Mouse (Mus musculus) adrenal gland (tissue): ENCODE measurements at regions not wholly inside any gene's neighbourhood (a gene's known extent, or its start where the extent isn't known, plus 50 kb on each side); places are given as distances from the start of the nearest gene placed in this dataset.

ENCODE experiments used
- intact Hi-C: fragments of 180-260 bp; cut with DNase I; formaldehyde crosslinking; loops from one replicate; pipeline ENCODE4 v1.15.1; 2025

DNA sequence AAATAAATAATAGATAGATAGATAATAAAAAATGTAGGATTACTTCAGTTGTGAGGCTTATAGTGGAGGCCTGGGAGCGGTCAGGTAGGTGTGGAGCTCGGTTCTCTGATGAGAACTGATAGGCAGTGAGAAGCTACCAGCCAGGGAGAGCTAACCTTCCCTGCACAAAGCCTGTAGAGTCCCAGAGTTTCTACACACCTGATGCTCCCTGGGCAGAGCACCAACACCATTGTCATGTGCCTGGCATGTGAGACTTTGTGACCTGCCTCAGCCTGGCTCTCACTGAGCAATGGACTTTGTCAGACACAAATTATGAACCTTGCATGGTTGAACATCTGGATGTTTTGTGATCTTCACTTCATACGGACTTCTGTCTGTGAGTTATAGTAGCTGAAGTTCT is 71.1 kb upstream of the Smyd2 start:
- intact Hi-C loops = no loop called here

DNA sequence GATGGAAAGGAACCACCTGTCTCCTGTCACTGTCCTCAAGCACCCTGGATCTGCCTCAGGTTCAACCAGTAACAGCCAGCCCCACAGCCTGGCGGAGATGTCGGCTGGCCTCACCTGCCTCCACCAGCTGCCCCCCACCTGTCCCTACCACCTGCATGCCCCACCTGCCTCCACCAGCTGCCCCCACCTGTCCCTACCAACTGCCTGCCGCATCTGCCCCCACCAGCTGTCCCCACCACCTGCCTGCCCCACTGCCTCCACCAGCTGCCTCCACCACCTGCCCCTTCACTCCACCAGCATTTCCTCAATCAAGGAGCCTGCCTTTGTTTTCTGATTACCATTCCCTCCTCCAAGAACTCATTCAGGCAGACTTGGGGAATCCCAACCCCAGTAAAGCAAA is 68.9 kb upstream of the Smyd2 start:
- intact Hi-C loops = no loop called here

DNA sequence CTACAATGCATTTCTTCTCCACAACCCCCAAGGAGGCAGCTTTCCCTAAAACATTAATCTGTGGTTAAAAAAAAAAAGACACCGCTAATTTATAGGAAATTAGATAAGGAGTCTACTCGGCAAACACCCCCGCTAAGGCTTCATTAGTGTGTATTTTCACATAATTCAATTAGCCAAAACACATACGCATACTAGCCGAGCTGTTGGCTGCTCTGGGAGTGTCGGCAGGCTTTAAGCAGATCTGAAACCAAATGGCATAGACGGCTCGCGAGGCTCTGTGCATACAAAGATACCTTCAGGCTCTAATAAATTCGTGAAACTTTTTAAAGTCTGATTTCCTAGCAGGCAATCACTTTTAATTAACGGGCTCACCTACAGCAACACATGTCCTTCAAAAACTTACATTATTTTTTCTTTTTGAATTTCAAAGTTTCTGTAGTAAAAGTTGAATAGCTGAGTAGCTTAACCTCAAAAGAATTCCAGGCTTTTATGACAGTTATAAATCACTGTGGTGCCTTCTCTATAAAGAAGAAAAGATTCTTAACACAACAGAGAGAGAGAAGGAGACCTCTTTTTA is 68.0 kb upstream of the Smyd2 start:
- intact Hi-C loops = no loop called here

DNA sequence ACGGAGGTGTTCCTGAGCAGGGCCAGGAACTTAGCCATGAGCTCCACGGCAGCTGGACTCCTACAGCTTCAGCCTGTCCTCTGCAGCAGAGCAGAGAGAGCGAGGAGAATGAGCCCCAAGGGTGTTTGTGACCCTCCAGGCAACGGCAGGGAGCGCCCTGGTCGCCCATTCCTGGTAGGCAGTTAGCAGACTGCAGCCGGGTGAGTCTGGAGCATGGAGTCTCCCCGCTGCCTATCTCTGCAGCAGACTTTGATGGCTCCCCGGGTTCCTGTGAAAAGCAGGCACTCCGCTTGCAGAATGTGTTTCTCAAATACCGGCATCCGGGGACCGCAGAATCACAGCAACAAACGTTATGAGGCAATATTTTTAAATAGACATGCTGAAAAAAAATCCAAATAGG is 67.2 kb upstream of the Smyd2 start:
- intact Hi-C loops = no loop called here

DNA sequence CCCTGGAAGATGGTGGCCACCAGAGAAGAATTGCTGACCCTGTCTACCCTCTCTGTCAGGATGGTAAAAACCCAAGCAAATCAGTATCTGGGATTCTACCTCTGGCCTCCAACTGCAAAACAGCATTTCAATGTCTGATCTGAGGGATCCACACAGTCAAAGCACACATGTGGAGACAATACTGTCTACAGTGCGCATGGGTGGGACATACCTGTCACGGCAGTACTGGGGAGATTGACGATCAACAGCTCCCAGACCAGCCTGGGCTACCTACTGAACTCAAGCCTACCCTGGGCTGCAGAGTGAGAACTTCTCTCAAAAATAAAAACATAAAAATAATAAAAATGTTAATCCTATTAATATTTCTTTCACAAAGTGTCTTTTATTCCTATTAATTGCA is 66.7 kb upstream of the Smyd2 start:
- intact Hi-C loops = no loop called here

DNA sequence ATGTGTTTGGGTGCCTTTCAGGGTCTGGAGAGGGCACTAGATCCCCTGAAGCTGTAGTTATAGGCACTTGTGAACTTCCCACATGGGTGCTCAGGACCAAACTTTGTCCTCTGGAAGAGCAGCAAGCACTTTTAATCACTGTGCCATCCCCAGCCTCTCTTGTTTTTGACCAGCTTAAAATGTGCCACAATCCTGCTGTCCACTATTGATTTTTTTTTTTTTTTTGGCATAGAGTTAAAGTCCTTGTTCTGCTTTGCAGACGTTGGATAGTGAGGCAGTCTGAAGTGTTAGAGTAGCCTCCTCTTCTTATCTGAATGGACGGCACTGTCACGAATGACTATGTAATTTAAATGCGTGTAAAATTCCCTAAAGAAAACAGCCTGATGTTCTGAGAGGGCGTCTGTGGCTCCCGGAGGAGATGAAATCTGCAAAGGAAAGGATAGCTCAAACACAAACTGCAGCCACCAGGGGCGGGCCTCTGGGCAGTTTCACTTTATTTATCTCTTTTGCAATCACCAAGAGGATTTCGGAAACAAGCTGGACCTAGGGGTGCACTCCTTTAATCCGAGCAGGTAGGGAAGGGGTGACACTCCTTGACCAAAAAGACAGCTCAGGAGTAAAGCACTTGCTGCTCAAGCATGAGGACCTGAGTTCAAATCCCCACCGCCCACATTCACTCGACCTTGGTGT is 63.5 kb upstream of the Smyd2 start:
- intact Hi-C loops = no loop called here

DNA sequence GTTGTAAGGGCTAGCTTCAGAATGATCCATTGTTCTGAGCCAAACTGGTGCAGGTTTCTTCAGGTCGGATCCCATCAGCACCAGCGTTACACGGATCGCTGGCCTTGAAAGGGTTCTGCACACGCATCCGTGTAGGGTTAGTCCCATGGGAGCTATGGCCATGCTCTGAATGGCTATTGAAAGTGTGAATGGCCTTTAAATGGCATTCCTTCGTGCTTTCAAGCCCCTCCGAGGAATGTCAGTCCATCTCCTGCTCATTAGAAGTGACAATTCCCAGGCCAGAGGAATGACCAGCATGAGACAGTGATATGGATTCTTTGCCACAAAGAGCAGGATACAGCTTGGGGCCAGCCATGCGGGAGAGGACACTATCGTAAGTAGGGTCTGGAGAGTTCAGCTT is 56.1 kb upstream of the Smyd2 start:
- intact Hi-C loops = no loop called here

DNA sequence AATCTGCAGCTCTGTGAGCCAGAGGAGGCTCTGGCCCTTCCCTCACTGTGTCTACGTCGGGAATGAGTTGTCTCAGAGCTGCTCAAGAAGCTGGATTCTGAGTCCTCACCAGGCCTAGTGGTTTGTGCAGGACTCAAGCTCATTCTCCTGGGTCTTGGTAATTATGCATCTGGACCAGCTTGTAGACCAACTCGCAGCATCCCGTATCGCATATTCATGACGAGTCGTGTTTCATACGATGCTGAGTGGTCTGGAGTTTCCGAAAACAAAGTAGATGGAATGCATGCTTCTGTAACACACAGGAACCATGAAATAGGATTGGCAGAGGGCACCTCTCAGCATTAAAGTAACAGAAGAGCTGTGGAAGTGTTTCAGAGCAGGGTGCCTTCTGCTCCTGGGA is 53.5 kb upstream of the Smyd2 start:
- intact Hi-C loops = no loop called here

DNA sequence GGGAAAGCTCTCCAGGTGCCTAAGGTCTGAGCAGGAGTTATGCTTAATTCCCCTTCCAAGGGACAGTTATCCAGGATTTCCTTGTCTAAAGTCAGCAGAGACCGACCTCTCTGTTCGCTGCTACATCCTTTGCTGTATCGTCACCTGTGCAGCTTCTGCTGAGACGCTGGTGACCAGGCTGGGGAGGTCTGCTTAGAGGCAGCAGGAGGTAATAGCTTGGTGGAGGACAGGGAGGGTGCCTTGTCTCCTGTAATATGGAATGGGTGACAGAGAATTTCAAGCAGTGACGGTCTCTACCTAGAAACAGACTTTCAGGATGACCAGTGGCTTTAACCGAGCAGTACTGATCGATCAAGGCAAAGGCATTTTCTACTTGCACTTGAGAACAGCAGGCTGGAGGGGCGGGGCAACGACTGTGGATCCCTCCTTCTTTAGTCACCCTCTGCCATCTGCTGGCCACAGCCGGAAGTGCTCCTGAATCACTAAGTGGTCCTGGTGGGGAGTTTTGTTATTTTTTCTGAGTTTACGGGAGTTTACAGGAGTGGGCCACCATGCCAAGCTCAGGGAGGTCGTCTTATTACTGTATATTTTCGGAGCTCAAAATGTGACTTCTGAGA is 50.7 kb upstream of the Smyd2 start:
- intact Hi-C loops = loop anchor here (2.0 to 5.0 kb wide), 3 partner anchors 44 to 271 kb away; no protein-coding TSS in a partner anchor
